Mouse (Mus musculus): ENCODE results near the gene Pla2g12b.

DNA sequence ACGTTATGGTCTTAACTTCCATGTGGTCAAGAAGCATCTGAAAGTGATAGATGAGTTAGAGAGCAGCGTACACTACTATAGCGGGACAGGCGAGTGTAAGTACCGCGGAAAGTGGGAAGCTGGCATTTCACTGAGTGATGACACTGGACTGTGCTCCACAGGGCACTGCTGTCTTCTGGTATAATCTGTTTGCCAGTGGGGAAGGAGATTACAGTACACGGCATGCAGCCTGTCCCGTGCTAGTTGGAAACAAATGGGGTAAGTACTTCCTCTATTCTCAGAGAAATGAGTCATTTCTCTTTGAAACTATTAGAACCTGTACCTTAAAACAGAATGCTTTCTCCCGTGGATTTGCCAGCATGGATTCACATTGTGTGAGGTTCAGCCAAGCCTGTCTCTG is 34.0 kb upstream of the Pla2g12b start:
- TF ChIP-seq POLR2A (IDR thresholded peaks at IDR 0.05; ENCODE audit: control insufficient read depth in 1 of 2, insufficient read depth in 1 of 2, low read depth in 1 of 2, low read length in 2 of 2, poor library complexity in 1 of 2) (no peak), CHD2 (IDR thresholded peaks at IDR 0.05; ENCODE audit: low read length) (no peak), MAX (IDR thresholded peaks at IDR 0.05; ENCODE audit: low read length) (no peak), GATA1 (IDR thresholded peaks at IDR 0.05; ENCODE audit: low read depth, low read length) (no peak), CHD1 (IDR thresholded peaks at IDR 0.05; ENCODE audit: low read depth, low read length) (no peak), ZMIZ1 (IDR thresholded peaks at IDR 0.05; ENCODE audit: low read depth, low read length) (no peak)
